Mouse (Mus musculus) megakaryocyte progenitor cell, adult 5-6 weeks (primary cell): ENCODE measurements around the gene Fkbp7. TPM values are rescaled to one million over a fixed set of nuclear protein-coding genes. Genes with fewer than 3 reads are reported as not detected.
"Not testable (repeated sequence)": the region's sequence is repeated elsewhere in the genome, so short reads cannot be mapped to it uniquely, and the experiment has no call there.

ENCODE experiments used
- ATAC-seq: replicated peaks from 2 replicates; pipeline ENCODE4 v1.8.0; 2016; ENCODE audit warnings: mild to moderate bottlenecking, moderate TSS enrichment, inconsistent platforms; ENCODE audit not compliant: poor library complexity
- total RNA-seq, 2 experiments: library from RNA; stranded (forward) in 1 of 2; stranded (reverse) in 1 of 2; fragments of 157-497, 149-512 nt in 1 of 2; fragments of 200-1000 nt in 1 of 2; gene quantifications; 2 replicates each; pipeline versions ENCODE4 v1.2.3 to v1.2.4; 2015 to 2017

The Fkbp7 gene
- total RNA-seq, 2 experiments from 2014 or later: 12.2 to 18.5 TPM

DNA sequence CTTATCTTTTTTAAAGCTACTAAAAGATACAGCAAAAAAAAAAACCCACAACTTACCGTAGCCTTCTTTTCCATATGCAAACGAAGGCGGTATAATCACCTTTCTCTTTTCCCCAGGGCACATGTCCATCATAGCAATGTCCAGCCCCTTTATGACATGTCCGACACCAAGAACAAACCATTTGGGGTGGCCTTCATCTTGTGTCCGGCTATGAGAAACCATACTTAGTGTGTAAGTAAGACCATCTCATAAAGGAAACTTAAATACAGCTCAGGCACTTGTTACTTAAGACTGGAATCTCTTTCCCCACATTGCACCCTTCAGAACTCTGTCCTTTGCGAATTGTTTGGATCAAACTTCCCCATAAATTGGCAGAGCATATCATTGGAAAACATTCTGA, 1.3 kb downstream of the Fkbp7 start:
- no peak for ATAC-seq

DNA sequence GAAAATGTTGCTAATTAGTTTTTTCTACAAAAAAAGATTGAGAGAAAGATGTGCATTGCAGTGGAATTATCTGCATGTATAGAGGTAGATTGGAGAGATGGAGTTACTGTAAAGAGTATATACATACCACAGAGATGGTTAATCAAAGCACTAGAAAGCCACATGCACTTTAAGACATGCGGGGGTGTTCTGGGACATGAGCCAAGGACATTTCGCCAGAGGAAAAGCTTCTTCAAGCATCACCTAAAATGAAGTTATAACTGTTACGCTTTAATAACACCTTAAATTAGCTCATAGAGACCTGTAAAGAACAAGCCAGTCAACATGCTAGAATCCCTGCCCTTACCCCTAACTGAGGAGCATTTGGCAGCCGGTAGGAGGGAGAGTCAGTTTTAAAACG, 5.7 kb downstream of the Fkbp7 start:
- no peak for ATAC-seq

DNA sequence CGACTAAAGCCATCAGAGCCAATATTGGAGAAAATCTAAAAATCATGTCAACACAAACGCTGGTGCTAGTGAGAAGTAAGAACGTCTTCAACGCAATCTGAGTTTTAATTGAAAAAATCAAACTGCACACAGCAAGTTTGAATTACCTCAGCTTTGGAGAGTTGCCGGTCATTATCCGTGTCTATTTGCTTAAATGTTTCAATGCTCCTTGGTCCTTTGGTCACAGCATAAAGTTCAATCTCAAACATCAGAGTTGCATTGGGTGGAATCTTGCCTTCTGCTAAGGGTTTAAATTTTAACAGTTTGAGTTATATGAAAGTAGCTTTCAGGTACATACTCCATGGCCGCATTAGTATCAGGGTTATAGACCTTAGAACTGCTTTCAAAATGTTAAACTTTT, 7.4 kb downstream of the Fkbp7 start:
- no peak for ATAC-seq

DNA sequence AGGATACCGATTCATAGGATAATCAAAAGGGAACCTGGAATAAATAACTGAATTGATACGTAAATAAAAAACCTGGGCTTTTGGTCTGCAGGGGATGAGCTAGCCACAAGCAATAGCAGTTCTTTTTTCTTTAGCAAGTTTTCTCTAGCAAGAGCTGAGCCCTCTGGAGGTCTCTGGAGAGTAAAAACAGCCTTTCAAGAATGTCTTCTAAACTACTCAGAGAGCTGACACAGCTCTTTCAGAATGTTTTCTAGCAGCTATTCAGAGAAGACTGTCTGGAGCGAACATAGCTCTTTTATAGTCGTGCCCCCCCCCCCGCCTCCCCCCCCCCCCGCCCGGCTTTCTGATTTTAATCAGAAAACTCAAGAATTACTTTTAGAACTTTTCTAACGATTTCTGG, 13.5 kb downstream of the Fkbp7 start:
- no peak for ATAC-seq

DNA sequence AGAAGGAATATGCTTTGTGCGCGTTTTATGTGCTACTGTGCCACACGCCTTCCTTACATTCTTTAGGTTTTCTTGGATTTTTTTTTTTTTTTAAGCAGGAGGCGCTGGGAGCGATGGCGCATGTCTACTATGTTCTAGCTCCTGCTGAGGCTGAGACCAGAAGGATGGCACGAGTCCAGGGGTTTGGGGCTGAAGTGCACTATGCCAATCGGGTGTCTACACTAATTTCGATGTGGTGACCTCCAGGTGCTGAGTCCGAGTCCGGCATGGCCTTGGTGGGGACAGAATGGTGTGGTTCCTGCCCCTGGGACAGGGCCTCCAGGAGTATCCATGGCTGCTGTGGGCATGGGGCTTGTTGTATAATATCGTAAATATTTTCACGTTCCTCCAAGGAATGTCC, 14.4 kb downstream of the Fkbp7 start:
- ATAC-seq: 0 out of 2 replicates have a peak, but pooled peaks have one; percentile 5

DNA sequence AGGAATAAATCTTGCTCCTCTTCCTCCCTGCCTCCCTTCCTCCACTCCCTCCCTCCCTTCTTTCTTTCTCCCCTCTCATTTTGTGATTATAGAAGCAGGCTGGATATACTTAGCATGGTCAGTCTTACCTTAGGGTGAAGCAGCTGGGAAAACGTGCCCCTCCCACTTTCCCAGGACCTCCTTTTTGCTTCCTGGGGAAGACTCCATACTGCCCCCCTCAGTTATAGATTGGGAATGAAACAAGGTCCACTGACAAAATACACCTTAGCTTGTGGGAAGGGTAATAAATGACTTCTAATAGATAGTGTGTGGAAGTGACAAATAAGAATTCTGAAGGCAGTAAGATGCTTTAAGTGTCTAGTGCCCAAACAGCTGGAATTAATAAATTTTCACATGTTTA, 16.9 kb downstream of the Fkbp7 start:
- peak; percentile 75 for ATAC-seq

DNA sequence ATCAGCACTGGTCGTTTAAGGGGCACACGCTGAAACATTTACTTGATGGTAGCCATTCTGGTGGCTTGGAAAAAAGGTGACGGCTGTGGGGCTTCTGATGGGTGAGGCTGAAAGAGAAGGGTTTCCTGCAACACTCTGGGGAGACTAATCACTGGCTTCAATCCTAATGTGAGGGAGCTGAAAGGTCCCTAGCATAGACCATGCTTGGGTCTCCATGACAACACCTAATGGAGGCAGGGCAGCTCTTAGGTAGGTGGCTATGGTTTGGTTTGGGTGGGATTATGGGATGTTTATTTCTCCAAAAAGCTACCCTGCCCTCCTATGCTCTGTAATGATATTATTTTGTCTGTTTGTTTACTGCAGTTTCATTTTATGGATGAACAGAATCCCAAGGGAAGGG, 17.5 kb downstream of the Fkbp7 start:
- no peak for ATAC-seq

DNA sequence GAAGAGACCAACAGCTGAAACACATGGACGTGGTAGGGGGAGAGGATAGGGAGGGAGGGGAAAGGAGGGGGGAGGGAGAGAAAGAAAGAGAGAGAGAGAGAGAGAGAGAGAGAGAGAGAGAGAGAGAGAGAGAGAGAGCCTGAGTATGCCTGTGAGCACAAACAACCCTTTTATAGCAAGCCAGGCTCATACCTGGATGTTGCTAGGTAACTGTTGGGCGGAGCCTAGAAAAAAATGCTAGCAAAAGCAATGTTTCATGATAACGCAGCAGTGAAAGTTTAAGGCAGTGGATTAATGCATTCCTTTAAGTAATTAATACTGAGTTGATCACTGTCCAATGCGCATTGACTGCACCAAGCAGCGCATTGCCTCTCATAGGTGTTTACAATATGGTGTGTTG, 18.3 kb downstream of the Fkbp7 start:
- no peak for ATAC-seq

DNA sequence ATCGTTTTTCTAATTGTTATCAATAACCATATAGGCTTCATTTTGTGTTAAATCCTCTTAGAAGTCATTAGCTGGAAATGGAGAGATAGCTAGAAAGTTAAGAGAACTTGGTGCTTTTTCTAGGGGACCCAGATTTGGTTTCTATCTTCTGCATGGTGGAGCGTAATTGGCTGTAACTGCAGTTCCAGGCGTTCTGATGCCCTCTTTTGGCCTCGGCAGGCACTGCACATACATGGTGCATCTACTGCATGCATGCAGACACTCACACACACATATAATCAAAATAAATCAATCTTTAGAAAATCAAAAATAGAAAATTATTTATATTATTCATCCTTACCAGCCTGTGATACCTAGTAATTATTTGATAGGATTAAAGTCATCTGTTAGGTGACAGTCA, 19.8 kb downstream of the Fkbp7 start:
- ATAC-seq: no peak

DNA sequence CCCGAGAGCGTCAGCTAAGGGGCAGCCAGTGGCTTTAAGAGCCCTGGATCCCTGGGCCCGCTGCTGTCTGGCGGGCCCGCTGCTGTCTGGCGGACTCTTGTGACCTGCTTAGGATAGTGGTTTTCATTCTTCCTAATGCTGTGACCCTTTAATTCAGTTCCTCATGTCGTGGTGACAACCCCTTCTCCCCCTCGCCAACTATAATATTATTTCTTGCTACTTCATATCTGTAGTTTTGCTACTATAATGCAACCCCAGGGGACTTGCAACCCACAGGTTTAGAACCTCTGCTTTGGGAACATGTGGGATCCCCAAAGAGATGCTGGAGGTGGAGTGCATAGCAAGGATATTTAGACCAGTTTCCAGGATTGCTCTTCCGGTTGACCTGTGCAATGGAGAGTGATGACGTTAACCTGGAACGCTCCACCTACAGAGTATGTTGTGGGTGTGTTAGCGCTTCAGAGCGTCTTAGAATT, 24.2 kb downstream of the Fkbp7 start:
- peak; percentile 10; the same call in 1 of the 2 replicates for ATAC-seq

DNA sequence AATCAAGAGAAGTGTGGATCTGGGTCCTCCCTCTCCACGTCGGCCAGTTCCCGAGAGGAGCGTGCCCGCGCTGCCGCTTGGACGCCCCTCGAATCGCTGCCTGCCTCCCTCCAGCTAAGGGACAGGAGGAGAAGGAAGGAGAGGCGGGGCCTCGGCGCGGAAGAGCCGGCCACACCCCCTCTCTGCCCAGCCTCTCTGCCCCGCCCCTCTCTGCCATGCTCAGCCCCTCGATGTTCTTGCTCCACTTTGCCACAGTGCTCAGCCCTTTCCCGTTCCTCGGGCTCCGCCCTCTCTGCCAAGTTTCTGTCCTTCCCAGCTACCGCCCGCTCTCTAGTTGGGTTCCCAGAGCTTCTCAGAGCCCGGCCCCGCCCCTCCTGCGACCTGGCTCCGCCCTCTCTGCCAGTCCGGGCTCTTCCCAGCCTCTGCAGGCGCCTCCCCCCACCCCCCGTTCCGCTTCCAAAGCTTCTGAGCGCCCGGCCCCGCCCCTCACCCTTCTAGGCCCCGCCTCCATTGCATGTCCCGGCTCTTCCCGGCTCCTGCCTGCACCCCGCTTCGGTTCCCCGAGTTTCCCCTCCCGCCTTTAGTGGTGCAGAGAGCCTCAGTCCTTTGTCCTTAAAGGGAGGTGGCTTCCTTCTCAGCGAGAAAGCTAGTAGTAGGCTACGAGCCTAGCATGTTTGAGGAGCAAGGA, 24.9 kb downstream of the Fkbp7 start, which contains the start of the genes Prkra and Pjvk:
Gene Prkra, minus strand, starts transcription at position 133 of the 688 bp plus-strand sequence.
Gene Pjvk, plus strand, starts transcription at position 594 of the 688 bp plus-strand sequence.
- peak; percentile 85 for ATAC-seq

DNA sequence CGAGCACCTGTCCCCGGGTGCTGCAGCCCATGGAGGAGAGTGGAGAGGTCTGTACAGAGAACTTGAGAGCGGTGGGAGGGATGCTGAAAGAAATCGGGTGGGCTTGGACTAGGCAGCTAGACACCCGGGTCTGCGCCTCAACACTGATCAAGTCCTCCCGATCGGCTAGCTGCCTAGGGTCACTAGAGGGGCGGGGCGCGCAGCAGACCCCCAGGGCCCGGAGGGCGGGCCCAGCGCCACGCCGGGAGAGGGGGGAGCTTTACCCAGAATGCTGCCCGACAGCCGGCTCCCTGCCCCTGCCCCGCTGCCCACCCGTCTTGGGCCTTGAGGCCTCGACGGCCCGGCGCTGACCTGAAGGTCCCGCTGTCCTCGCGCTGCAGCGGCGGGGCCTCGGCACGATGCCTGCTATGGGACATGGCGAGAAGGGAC, 25.5 kb downstream of the Fkbp7 start:
- ATAC-seq: peak; percentile 1; the same call in 1 of the 2 replicates

DNA sequence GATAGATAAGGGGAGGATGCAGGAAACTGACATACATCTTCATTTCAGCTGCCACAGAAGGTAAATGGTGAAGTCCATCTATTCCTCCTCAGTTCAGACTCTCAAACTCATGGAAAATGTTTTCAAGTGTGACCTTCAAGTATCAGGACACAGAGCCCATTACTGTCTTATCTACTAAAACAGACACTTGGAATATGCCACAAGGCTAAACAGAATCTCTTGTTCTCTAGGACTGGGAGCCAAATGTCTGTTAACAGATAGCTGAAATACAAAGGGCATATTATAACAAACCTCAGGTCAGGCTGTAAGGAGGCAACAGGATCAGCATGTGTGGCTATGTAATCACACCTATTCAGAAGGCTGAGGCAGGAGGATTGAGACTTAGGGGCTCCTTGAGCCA, 29.1 kb downstream of the Fkbp7 start:
- peak; percentile 17 for ATAC-seq

DNA sequence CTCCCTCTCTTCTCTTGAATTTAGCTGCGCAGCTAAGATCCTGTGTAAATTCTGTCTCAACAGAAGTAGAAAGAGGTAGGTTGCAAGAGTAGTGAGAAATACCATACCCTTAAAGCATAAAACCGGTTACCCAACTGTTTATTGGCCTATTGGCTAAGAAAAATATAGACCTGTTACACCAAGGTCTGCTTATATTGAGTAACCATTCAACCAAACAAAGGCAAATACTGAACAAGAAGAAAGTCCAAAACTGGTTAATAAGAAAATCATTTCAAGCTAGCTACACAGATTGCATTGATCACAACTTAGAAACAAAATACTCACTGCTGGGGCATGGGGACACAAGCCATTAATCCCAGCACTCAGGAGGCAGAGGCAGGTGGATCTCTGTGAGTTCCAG, 33.3 kb downstream of the Fkbp7 start:
- ATAC-seq: no peak

DNA sequence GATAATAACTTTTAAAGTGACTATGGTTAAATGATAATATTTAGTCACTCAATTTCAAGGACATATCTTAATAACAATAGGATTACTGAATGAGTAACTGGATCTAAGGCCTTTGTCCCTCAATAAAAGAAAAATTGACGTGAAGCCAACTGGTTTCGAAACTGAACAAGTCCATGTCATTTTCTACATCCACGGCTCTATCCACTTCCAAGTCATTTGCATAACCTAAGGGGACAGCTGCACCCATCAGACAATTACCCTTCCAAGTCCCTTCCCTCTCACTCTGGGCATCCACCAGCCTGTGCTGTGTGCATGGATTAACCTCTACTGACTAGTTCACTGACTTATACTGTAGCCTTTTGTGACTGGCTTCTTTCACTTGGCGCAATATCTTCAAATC, 41.3 kb downstream of the Fkbp7 start:
- no peak for ATAC-seq

DNA sequence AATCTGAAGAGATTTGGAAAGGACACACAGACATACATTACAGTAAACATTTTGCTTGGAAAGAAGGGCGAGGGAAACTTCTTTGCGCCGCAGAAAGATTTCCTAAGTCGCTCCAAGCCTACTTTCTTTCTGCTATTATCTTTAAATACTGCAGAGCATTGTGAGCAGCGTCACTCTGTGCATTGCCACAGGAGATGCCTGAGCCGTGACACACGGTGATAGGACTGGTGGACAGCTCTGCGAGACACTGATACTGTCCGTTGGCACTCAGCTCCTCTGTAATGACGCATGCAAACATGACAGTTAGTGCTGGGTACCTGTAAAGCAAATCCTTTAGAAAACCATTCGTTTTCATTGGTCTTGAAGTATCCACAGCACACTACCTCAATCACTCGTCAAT, 42.6 kb downstream of the Fkbp7 start:
- peak; percentile 54; the same call in 1 of the 2 replicates for ATAC-seq

DNA sequence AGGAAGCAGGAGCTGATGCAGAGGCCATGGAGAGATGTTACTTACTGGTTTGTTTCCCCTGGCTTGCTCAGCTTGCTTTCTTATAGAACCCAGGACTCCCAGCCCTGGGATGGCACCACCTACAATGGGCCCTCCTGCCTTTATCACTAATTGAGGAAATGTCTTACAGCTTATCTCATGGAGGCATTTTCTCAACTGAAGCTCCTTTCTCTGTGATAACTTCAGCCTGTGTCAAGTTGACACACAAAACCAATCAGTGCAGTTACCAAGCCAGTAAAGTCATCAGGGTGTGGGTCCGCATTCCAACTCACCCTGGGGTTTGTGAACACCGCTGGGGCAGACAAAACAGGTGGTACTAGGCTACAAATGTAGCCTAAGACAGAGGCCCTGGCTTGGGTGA, 50.6 kb downstream of the Fkbp7 start:
- ATAC-seq: not testable (repeated sequence)

DNA sequence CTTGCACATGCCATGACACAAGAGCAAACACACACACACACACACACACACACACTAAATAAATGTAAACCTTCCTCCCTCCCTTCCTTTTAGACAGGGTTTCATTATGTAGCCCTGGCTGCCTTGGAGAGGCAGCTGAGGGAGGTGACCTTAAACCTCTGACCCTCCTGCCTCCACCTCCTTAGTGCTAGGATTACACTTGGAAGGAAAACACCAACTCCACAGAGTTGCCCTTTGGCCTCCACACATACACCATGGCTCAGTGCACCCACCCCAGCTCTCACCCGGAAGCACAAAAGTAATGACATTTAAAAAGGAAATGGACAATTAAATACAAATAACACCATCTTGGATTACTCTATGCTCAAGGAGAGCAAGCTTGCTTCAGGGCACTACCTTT, 51.2 kb downstream of the Fkbp7 start:
- ATAC-seq: no peak

DNA sequence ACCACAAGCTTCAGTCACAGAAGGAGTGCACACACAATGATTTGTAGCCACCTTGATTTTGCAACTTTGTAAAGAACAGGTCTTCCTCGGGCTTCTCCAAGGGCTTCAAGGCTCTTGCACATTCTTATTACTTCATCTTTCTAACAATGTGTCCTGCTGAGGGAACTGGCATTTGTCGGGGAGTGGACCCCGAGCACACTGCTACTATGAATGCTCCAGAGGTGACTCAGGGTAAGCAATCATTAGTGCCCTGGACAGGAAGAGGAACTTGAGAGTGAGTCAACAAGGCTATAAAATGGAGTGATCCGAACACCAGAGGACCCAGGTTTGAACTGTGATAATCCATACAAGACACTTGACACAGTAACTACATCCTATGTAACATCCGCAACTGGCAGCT, 52.7 kb downstream of the Fkbp7 start:
- peak; percentile 33; the same call in 1 of the 2 replicates for ATAC-seq

DNA sequence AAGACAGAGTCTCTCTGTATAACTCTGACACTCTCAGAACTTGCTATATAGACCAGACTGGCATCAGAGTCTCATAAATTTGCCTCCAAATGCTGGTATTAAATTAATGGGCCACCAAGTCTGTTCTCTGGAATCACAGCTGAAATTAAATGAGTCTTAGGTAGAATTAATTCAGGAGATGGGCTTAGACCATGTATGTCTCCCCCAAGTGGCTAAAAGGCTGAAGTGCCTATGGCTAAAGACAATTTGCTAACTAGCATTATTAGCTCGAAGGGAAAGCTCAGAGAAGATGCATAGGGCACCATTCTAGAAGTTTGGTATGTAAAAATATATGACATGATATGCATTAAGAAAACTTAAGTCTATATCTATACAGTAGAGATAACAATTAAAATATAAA, 54.8 kb downstream of the Fkbp7 start:
- peak; percentile 76 for ATAC-seq
